In genomic region chr11:107012324-107013017, GRCm38 (mm10) we compare ENCODE assay signal across 8 mouse cellular contexts. TPM values are rescaled to one million over a fixed set of nuclear protein-coding genes. Genes with fewer than 3 reads are reported as not detected.
DNase-seq lines count a peak whose midpoint lies in the region; ATAC-seq and TF ChIP-seq lines count a peak whose summit lies in the region.

No protein-coding gene starts in this region.

- no peaks in the 10 kb centered on the region for H3K4me1 ChIP-seq in hindbrain, postnatal 0 days (ENCODE audit: insufficient read depth, low read length)

- no peak for TF ChIP-seq CTCF in hindbrain, postnatal 0 days (IDR thresholded peaks at IDR 0.05; ENCODE audit: low read depth)
- TF ChIP-seq CTCF in left cerebral cortex, adult 2 months (IDR thresholded peaks at IDR 0.05), result no peak

- H3K9ac ChIP-seq in hindbrain, postnatal 0 days (replicated peaks; ENCODE audit: low read length), result peak overlapping the region; percentile 67

- peak overlapping the region; percentile 58 for H3K4me3 ChIP-seq in hindbrain, postnatal 0 days (ENCODE audit: low read length)
- peak overlapping the region; percentile 68 for H3K4me3 ChIP-seq in left cerebral cortex, adult 2 months

- H3K27ac ChIP-seq in hindbrain, postnatal 0 days, result peak overlapping the region; percentile 88
- H3K27ac ChIP-seq in left cerebral cortex, adult 2 months, result peak overlapping the region; percentile 94

- ATAC-seq in hindbrain, postnatal 0 days, result peak; percentile 96
- ATAC-seq in megakaryocyte, adult 5-6 weeks (ENCODE audit: poor library complexity, severe bottlenecking), result peak; percentile 91

- no peaks in the 10 kb centered on the region for H3K36me3 ChIP-seq in hindbrain, postnatal 0 days (ENCODE audit: insufficient read depth, low read length)

- H3K4me2 ChIP-seq in hindbrain, postnatal 0 days (ENCODE audit: low read depth, low read length), result peak overlapping the region; percentile 66

- intact Hi-C loops in left cerebral cortex, adult 2 months (cut with DNase I), result loop anchor here (1.0 kb wide), 2 partner anchors 13 to 15 kb away; partner anchors contain the start of gene Kpna2

- H3K9me3 ChIP-seq in hindbrain, postnatal 0 days (ENCODE audit: low read length), result no peaks in the 10 kb centered on the region

- under 1% methylated on average over 37 of the region's 37 CpGs for WGBS in hindbrain, postnatal 0 days

- H3K27me3 ChIP-seq in hindbrain, postnatal 0 days (ENCODE audit: insufficient read depth, low read length), result no peaks in the 10 kb centered on the region

- peak; percentile 97 for DNase-seq in T-cell, adult 2 months (ENCODE audit: low spot score)
- DNase-seq in cerebellum, postnatal 36 days, result peak; percentile 99 to 100
- DNase-seq in gastrocnemius, adult 18-20 months (ENCODE audit: low spot score), result peak; percentile 99
- DNase-seq in hindbrain, postnatal 0 days (ENCODE audit: low spot score), result peak; percentile 98
- peak; percentile 99 to 100 for DNase-seq in left cerebral cortex, adult 2 months (ENCODE audit: extremely low spot score in 1 of 2, low spot score in 2 of 2)
- peak; percentile 100 for DNase-seq in right cerebral cortex, adult 2 months (ENCODE audit: low spot score in 2 of 2)
- peak; percentile 97 for DNase-seq in urinary bladder, postnatal 14 days (ENCODE audit: low spot score)

RNA-seq across cellular contexts. Expression of gene 1810010H24Rik, which starts 13.0 kb away (rescaled TPM):
- 1 to 10 TPM; 1.5 TPM for total RNA-seq in gastrocnemius, adult 18-20 months (2021)
- total RNA-seq in hindbrain, postnatal 0 days (2014; rRNA removed), result 6.8 and 9.7 TPM in 2 replicates
- polyA plus RNA-seq in hindbrain, postnatal 0 days (2015; fragmentation: Nextera tagmentation; extraction: Ambion mirVana), result 10.6 and 12.0 TPM in 2 replicates
- total RNA-seq in left cerebral cortex, adult 2 months (2021), result 1 to 10 TPM; 2.7 to 3.3 TPM
- 0.87 and 0.93 TPM in 2 replicates for total RNA-seq in megakaryocyte, adult 5-6 weeks (2015)
- total RNA-seq in megakaryocyte, adult 5-6 weeks (2017), result 0.15 and 0.41 TPM in 2 replicates

RNA-seq across cellular contexts. Expression of gene Kpna2, which starts 13.1 kb away (rescaled TPM):
- total RNA-seq in gastrocnemius, adult 18-20 months (2021), result 10 to 100 TPM in 1 of 2 experiments, 1 to 10 TPM in 1; 9.4 to 10.3 TPM
- 85.8 and 94.4 TPM in 2 replicates for total RNA-seq in hindbrain, postnatal 0 days (2014; rRNA removed)
- 106 and 111 TPM in 2 replicates for polyA plus RNA-seq in hindbrain, postnatal 0 days (2015; fragmentation: Nextera tagmentation; extraction: Ambion mirVana)
- total RNA-seq in left cerebral cortex, adult 2 months (2021), result 10 to 100 TPM; 20.6 to 31.7 TPM
- total RNA-seq in megakaryocyte, adult 5-6 weeks (2015), result 355 and 377 TPM in 2 replicates
- 262 and 286 TPM in 2 replicates for total RNA-seq in megakaryocyte, adult 5-6 weeks (2017)

Comparison
In these comparisons a context has a peak if more than half of its experiments do, and no peak if none do; other contexts are left out.
1. Peak in every context shown above with its lines: DNase-seq, ATAC-seq, H3K4me3 ChIP-seq and H3K27ac ChIP-seq.